Mouse (Mus musculus) thymus, adult 2 months (tissue): ENCODE data around the gene Olfr211.

ENCODE experiments used
- CTCF ChIP-seq: fragments of 200-500 bp; IDR thresholded peaks from 2 replicates; pipeline ENCODE4 v1.5.1; 2012; ENCODE audit warnings: mild to moderate bottlenecking, control low read depth, low read length, moderate library complexity, borderline replicate concordance; ENCODE audit not compliant: control insufficient read depth, poor library complexity, insufficient read depth; ENCODE audit errors: extremely low read depth
- POLR2A ChIP-seq: fragments of 200-500 bp; IDR thresholded peaks from 2 replicates; pipeline ENCODE4 v1.6.1; 2012; ENCODE audit warnings: mild to moderate bottlenecking, low read length, control low read depth, moderate library complexity; ENCODE audit not compliant: control insufficient read depth, poor library complexity, insufficient read depth; ENCODE audit errors: extremely low read depth

GRCm38 (mm10) chr6:116488791-116489190 lies at the start of gene Olfr211:
- TF ChIP-seq POLR2A = no peak
- no peak for TF ChIP-seq CTCF
